Comparison of ENCODE assay signal across 8 mouse cellular contexts in the genomic region with DNA sequence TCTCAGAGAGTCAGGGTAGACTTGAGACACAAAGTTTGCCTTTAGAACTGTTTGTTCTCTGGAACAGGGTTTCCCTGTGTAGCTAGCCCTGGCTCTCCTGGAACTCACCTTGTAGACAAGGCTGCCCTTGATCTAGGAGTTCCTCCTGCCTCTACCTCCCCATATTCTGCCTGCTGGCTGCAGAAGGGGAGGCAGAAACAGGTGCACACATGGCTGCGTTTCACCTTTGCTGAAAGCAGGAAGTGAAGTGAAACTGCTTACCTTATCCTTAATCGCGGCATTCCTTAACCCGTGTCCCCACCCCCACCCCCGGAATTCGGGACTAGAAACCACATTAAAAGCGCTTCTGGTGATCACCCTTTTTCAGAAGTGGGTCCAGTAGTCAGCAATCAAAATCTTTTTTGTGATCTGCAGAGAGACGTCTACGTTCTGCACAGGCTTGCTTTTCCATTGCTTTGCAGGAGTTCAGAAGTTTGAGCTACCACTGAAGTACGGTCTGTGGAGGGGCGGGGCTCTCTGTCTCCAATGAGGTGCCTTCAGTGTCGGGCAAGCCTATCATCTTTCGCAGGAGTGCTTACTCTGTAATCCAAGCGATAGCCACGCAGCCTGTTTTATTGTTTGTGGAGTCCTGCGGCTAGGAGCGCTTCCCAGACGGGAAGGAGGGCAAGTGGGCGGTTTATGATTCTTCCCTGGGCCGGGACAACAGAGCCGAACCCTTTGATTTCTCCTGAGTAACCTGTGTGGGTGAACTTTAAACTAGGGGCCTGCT.
DNase-seq lines count a peak whose midpoint lies in the region; ATAC-seq and TF ChIP-seq lines count a peak whose summit lies in the region.

No protein-coding gene starts in this region.

- H3K4me2 ChIP-seq in forebrain, embryonic 14.5 days (ENCODE audit: low read length), result peak overlapping the region; percentile 69
- peak overlapping the region; percentile 51 for H3K4me2 ChIP-seq in liver, embryonic 16.5 days (ENCODE audit: low read depth, low read length)
- H3K4me2 ChIP-seq in neural tube, embryonic 14.5 days (ENCODE audit: low read depth, low read length), result peak overlapping the region; percentile 87

- ATAC-seq in cerebellum, adult (ENCODE audit: insufficient number of reproducible peaks, low FRiP score, low TSS enrichment), result peak; percentile 77
- ATAC-seq in forebrain, embryonic 14.5 days, result peak; percentile 92
- ATAC-seq in liver, embryonic 16.5 days (ENCODE audit: low read depth), result peak; percentile 87
- ATAC-seq in neural tube, embryonic 14.5 days (ENCODE audit: low read depth), result peak; percentile 93

- under 1% methylated on average over 21 of the region's 21 CpGs for WGBS in forebrain, embryonic 14.5 days
- under 1% methylated on average over 21 of the region's 21 CpGs for WGBS in liver, embryonic 16.5 days (ENCODE audit: insufficient replicate concordance)
- under 1% methylated on average over 21 of the region's 21 CpGs for WGBS in neural tube, embryonic 14.5 days

- peak overlapping the region; percentile 48 to 74 for H3K4me3 ChIP-seq in ES-E14 (ENCODE audit: insufficient read depth in 1 of 2, low read depth in 1 of 2, low read length in 2 of 2, poor library complexity in 1 of 2, severe bottlenecking in 1 of 2)
- H3K4me3 ChIP-seq in forebrain, embryonic 14.5 days (ENCODE audit: low read depth, low read length), result peak overlapping the region; percentile 62
- H3K4me3 ChIP-seq in liver, embryonic 16.5 days (ENCODE audit: low read depth, low read length), result peak overlapping the region; percentile 55
- peak overlapping the region; percentile 57 for H3K4me3 ChIP-seq in neural tube, embryonic 14.5 days (ENCODE audit: low read depth, low read length)

- H3K27ac ChIP-seq in ES-E14 (ENCODE audit: insufficient read depth, low read depth, low read length, poor library complexity, severe bottlenecking), result no peak overlapping the region
- H3K27ac ChIP-seq in forebrain, embryonic 14.5 days (ENCODE audit: low read depth, low read length), result peak overlapping the region; percentile 76
- no peak overlapping the region for H3K27ac ChIP-seq in liver, embryonic 16.5 days (ENCODE audit: low read length)
- peak overlapping the region; percentile 60 for H3K27ac ChIP-seq in neural tube, embryonic 14.5 days (ENCODE audit: low read depth, low read length)

- peak; percentile 80 for DNase-seq in ES-E14 (ENCODE audit: low read depth, low spot score)
- peak; percentile 95 for DNase-seq in forebrain, embryonic 14.5 days (ENCODE audit: low spot score)
- DNase-seq in heart, postnatal 10 days, result peak; percentile 85 to 87
- peak; percentile 93 to 96 for DNase-seq in kidney, postnatal 25 days
- DNase-seq in thymus, postnatal 25 days, result peak; percentile 81

- in situ Hi-C loops in ES-E14 (cut with MboI; ENCODE audit: low sequenced_read_pairs in 2 of 2, unreplicated experiment in 2 of 2), result no loop called here

- no peaks in the 10 kb centered on the region for H3K9me3 ChIP-seq in ES-E14 (ENCODE audit: control insufficient read depth, insufficient read depth, low read depth, low read length)
- H3K9me3 ChIP-seq in forebrain, embryonic 14.5 days (replicated peaks; ENCODE audit: control insufficient read depth, low read length), result no peaks in the 10 kb centered on the region
- no peaks in the 10 kb centered on the region for H3K9me3 ChIP-seq in liver, embryonic 16.5 days (replicated peaks; ENCODE audit: control insufficient read depth, low read length)
- no peaks in the 10 kb centered on the region for H3K9me3 ChIP-seq in neural tube, embryonic 14.5 days (ENCODE audit: control insufficient read depth, low read length)

- no peaks in the 10 kb centered on the region for H3K36me3 ChIP-seq in ES-E14 (ENCODE audit: control insufficient read depth, insufficient read depth, low read length, poor library complexity, severe bottlenecking)
- no peaks in the 10 kb centered on the region for H3K36me3 ChIP-seq in forebrain, embryonic 14.5 days (ENCODE audit: control insufficient read depth, insufficient read depth, low read length)
- H3K36me3 ChIP-seq in liver, embryonic 16.5 days (ENCODE audit: control insufficient read depth, insufficient read depth), result no peaks in the 10 kb centered on the region
- no peaks in the 10 kb centered on the region for H3K36me3 ChIP-seq in neural tube, embryonic 14.5 days (ENCODE audit: control insufficient read depth, insufficient read depth, low read length)

- H3K4me1 ChIP-seq in ES-E14 (ENCODE audit: control insufficient read depth in 2 of 2, insufficient read depth in 2 of 2, low read length in 2 of 2, poor library complexity in 1 of 2), result peaks cover 13 to 15% of the 10 kb centered on the region in 2 experiments; a peak in 3 of 4 replicates
- H3K4me1 ChIP-seq in forebrain, embryonic 14.5 days (ENCODE audit: control insufficient read depth, insufficient read depth, low read length), result peaks cover 18% of the 10 kb centered on the region
- H3K4me1 ChIP-seq in liver, embryonic 16.5 days (ENCODE audit: control insufficient read depth, low read depth, low read length), result no peaks in the 10 kb centered on the region; the same call in 1 of the 2 replicates
- peaks cover 24% of the 10 kb centered on the region for H3K4me1 ChIP-seq in neural tube, embryonic 14.5 days (ENCODE audit: control insufficient read depth, insufficient read depth, low read length)

- intact Hi-C loops in heart, postnatal 10 days (cut with DNase I), result loop anchor here (5.0 kb wide), 1 partner anchor 45 kb away; no protein-coding TSS in a partner anchor

- H3K27me3 ChIP-seq in forebrain, embryonic 14.5 days (replicated peaks; ENCODE audit: control insufficient read depth, insufficient read depth, low read length), result no peaks in the 10 kb centered on the region
- no peaks in the 10 kb centered on the region for H3K27me3 ChIP-seq in liver, embryonic 16.5 days (ENCODE audit: control insufficient read depth, insufficient read depth, low read depth, low read length)
- no peaks in the 10 kb centered on the region for H3K27me3 ChIP-seq in neural tube, embryonic 14.5 days (ENCODE audit: control insufficient read depth, insufficient read depth, low read length)

- H3K9ac ChIP-seq in ES-E14 (ENCODE audit: insufficient read depth, low read depth, low read length, poor library complexity, severe bottlenecking), result peak overlapping the region; percentile 36; the same call in 1 of the 2 replicates
- H3K9ac ChIP-seq in forebrain, embryonic 14.5 days (ENCODE audit: low read length), result peak overlapping the region; percentile 86
- peak overlapping the region; percentile 5; the same call in 1 of the 2 replicates for H3K9ac ChIP-seq in liver, embryonic 16.5 days (ENCODE audit: low read depth, low read length)
- peak overlapping the region; percentile 74 for H3K9ac ChIP-seq in neural tube, embryonic 14.5 days (replicated peaks; ENCODE audit: low read depth, low read length)

TF ChIP-seq in ES-E14, 5 proteins besides CTCF, POLR2A, EP300 and RAD21:
- TF ChIP-seq HCFC1 (IDR thresholded peaks at IDR 0.05; ENCODE audit: borderline replicate concordance, insufficient read depth, low read length) (no peak), ZNF384 (IDR thresholded peaks at IDR 0.05; ENCODE audit: low read depth, low read length) (no peak), CHD2 (IDR thresholded peaks at IDR 0.05; ENCODE audit: low read depth, low read length) (0 out of 2 replicates have a peak, but pooled peaks have one; percentile 48), MAFK (IDR thresholded peaks at IDR 0.05; ENCODE audit: insufficient read depth, low read depth, low read length) (peak; percentile 20; the same call in 1 of the 2 replicates), ZC3H11A (IDR thresholded peaks at IDR 0.05; ENCODE audit: borderline replicate concordance, low read depth, low read length) (no peak)

Comparison
In these comparisons a context has a peak if more than half of its experiments do, and no peak if none do; other contexts are left out.
1. H3K27ac ChIP-seq: peak in forebrain, embryonic 14.5 days (single experiment) and neural tube, embryonic 14.5 days (single experiment); none in ES-E14 (single experiment) and liver, embryonic 16.5 days (single experiment).
2. H3K9ac ChIP-seq: peak in every context shown above with its lines; median percentile 86 in forebrain, embryonic 14.5 days; 74 in neural tube, embryonic 14.5 days; 36 in ES-E14; 5 in liver, embryonic 16.5 days.
3. Peak in every context shown above with its lines, with median percentiles within 50 percentile points of each other: DNase-seq, H3K4me3 ChIP-seq, ATAC-seq and H3K4me2 ChIP-seq.